Mouse (Mus musculus): ENCODE measurements at regions not wholly inside any gene's neighbourhood (a gene's known extent, or its start where the extent isn't known, plus 50 kb on each side); places are given as distances from the start of the nearest gene placed in this dataset.

DNA sequence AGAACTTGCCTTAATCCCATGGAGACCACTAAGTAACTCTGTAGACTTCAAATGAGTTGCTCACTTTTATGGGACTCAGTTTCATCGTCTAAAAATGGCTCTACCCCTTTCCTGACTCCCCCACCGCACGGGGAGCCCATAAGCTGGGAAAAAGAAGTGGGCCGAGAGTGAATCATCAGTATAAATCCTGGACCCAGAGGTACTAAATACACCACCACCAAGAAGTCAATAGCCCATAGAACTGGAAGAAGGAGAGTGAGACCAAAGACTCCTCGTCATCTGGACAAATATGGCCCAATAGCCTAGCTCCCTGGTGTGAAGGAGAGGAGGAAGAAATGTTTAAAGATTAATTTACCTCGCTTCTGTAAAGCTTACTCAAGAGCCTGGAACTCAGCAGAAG is 51.6 kb upstream of the Vstm2b start:
- no peak for DNase-seq (ENCODE audit: inconsistent age in 2 of 2, low spot score in 1 of 2)

Data from adrenal gland, adult (tissue).